Mouse (Mus musculus) monocyte, adult 2 months (primary cell): Measurements from ENCODE around the gene Klf8.

Experiments
- DNase-seq, 2 experiments: peaks; one replicate each; pipeline ENCODE4 v3.0.0; 2022; ENCODE audit warnings: low spot score in 2 of 2, low read depth in 1 of 2

The Klf8 gene

GRCm38 (mm10) chrX:153439573-153439972 lies 202.3 kb downstream of the Klf8 start:
- no peak for DNase-seq

GRCm38 (mm10) chrX:153440018-153440417 lies 202.8 kb downstream of the Klf8 start:
- DNase-seq = no peak
